21 mouse cellular contexts compared by ENCODE assay signal in the genomic region with DNA sequence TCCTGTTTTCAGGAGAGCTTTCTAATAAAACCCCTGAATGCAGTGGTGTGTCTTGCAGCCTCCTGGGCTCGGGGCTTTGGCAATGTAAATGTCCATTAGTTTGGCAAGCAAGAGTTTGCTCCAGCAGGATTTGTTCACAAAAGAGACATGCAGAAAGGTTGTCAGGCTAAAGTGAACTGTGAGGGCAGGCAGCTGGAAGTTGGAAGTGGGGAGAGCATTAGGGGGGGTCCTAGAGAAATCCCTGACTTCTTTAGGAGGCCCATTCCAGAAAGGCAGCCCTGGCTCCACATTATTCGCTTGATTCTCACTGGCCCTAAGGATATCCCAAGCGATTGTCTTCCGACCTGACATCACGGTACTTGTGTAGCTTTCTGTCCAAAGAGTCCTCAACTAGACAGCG.
DNase-seq lines count a peak whose midpoint lies in the region; ATAC-seq lines count a peak whose summit lies in the region.
"Had no signal": no experiment of that assay in that cellular context is flagged by ENCODE, and none has a peak within 500 bp of the region (broad histone marks: within the 10 kb centered on the region; RNA-seq: fewer than 3 reads in every experiment).

No protein-coding gene starts in this region.

- WGBS in embryonic facial prominence, embryonic 13.5 days, result 59% methylated on average over 6 of the region's 6 CpGs
- WGBS in embryonic facial prominence, embryonic 10.5 days, result 61% methylated on average over 6 of the region's 6 CpGs
- 75% methylated on average over 6 of the region's 6 CpGs for WGBS in heart, embryonic 13.5 days
- 59% methylated on average over 6 of the region's 6 CpGs for WGBS in midbrain, embryonic 10.5 days
- 48% methylated on average over 6 of the region's 6 CpGs for WGBS in midbrain, embryonic 16.5 days

- H3K4me2 ChIP-seq in embryonic facial prominence, embryonic 13.5 days, result no peak overlapping the region
- no peak overlapping the region for H3K4me2 ChIP-seq in heart, embryonic 13.5 days
- no peak overlapping the region for H3K4me2 ChIP-seq in midbrain, embryonic 16.5 days (ENCODE audit: low read length)
- H3K4me2 ChIP-seq: liver, embryonic 15.5 days; midbrain, embryonic 12.5 days had no signal

- H3K36me3 ChIP-seq in embryonic facial prominence, embryonic 13.5 days, result no peaks in the 10 kb centered on the region
- no peaks in the 10 kb centered on the region for H3K36me3 ChIP-seq in embryonic facial prominence, embryonic 10.5 days (replicated peaks)
- H3K36me3 ChIP-seq in heart, embryonic 13.5 days, result no peaks in the 10 kb centered on the region
- no peaks in the 10 kb centered on the region for H3K36me3 ChIP-seq in midbrain, embryonic 10.5 days
- H3K36me3 ChIP-seq in midbrain, embryonic 16.5 days (ENCODE audit: control insufficient read depth, insufficient read depth, low read length), result no peaks in the 10 kb centered on the region
- H3K36me3 ChIP-seq: liver, embryonic 15.5 days; midbrain, embryonic 12.5 days had no signal

- H3K27ac ChIP-seq in embryonic facial prominence, embryonic 13.5 days, result 0 out of 2 replicates have a peak overlapping the region, but pooled peaks have one; percentile 24
- no peak overlapping the region for H3K27ac ChIP-seq in embryonic facial prominence, embryonic 10.5 days (replicated peaks)
- H3K27ac ChIP-seq in heart, embryonic 13.5 days (replicated peaks), result peak overlapping the region; percentile 45
- H3K27ac ChIP-seq in midbrain, embryonic 10.5 days (replicated peaks), result 0 out of 2 replicates have a peak overlapping the region, but pooled peaks have one; percentile 13
- no peak overlapping the region for H3K27ac ChIP-seq in midbrain, embryonic 16.5 days (ENCODE audit: low read length)
- H3K27ac ChIP-seq: liver, embryonic 15.5 days; midbrain, embryonic 12.5 days had no signal

- H3K4me1 ChIP-seq in embryonic facial prominence, embryonic 13.5 days, result peaks cover 39% of the 10 kb centered on the region
- peaks cover 27% of the 10 kb centered on the region for H3K4me1 ChIP-seq in embryonic facial prominence, embryonic 10.5 days
- peaks cover 36% of the 10 kb centered on the region for H3K4me1 ChIP-seq in heart, embryonic 13.5 days
- peaks cover 18% of the 10 kb centered on the region for H3K4me1 ChIP-seq in midbrain, embryonic 10.5 days
- 0 out of 2 replicates have a peak, but pooled peaks cover 3% of the 10 kb centered on the region for H3K4me1 ChIP-seq in midbrain, embryonic 16.5 days (ENCODE audit: control insufficient read depth, insufficient read depth, low read length)
- H3K4me1 ChIP-seq: liver, embryonic 15.5 days had no signal

- H3K4me3 ChIP-seq in embryonic facial prominence, embryonic 13.5 days, result no peak overlapping the region
- no peak overlapping the region for H3K4me3 ChIP-seq in embryonic facial prominence, embryonic 10.5 days
- no peak overlapping the region for H3K4me3 ChIP-seq in heart, embryonic 13.5 days
- H3K4me3 ChIP-seq in midbrain, embryonic 10.5 days, result no peak overlapping the region
- H3K4me3 ChIP-seq in midbrain, embryonic 16.5 days (ENCODE audit: low read depth, low read length), result no peak overlapping the region
- H3K4me3 ChIP-seq: liver, embryonic 15.5 days; midbrain, embryonic 12.5 days had no signal

- H3K9ac ChIP-seq in embryonic facial prominence, embryonic 13.5 days, result 0 out of 2 replicates have a peak overlapping the region, but pooled peaks have one; percentile 22
- peak overlapping the region; percentile 15; the same call in 1 of the 2 replicates for H3K9ac ChIP-seq in heart, embryonic 13.5 days
- H3K9ac ChIP-seq in midbrain, embryonic 16.5 days (ENCODE audit: low read depth, low read length), result no peak overlapping the region
- H3K9ac ChIP-seq: liver, embryonic 15.5 days; midbrain, embryonic 12.5 days had no signal

- no peak for ATAC-seq in embryonic facial prominence, embryonic 13.5 days (ENCODE audit: insufficient number of reproducible peaks, insufficient read depth, low FRiP score, low TSS enrichment, low read depth)
- ATAC-seq in heart, embryonic 13.5 days (ENCODE audit: extremely low read depth, insufficient number of reproducible peaks, low FRiP score, low TSS enrichment), result no peak
- ATAC-seq in midbrain, embryonic 16.5 days, result no peak

- H3K27me3 ChIP-seq in embryonic facial prominence, embryonic 13.5 days, result no peaks in the 10 kb centered on the region
- H3K27me3 ChIP-seq in embryonic facial prominence, embryonic 10.5 days (replicated peaks; ENCODE audit: low read depth, poor library complexity, severe bottlenecking), result peaks cover 33% of the 10 kb centered on the region
- H3K27me3 ChIP-seq in heart, embryonic 13.5 days (replicated peaks), result peaks cover 21% of the 10 kb centered on the region
- H3K27me3 ChIP-seq in midbrain, embryonic 10.5 days (ENCODE audit: low read depth, poor library complexity, severe bottlenecking), result peaks cover 70% of the 10 kb centered on the region
- peaks cover 10% of the 10 kb centered on the region for H3K27me3 ChIP-seq in midbrain, embryonic 16.5 days (ENCODE audit: control insufficient read depth, insufficient read depth, low read depth, low read length)
- H3K27me3 ChIP-seq: CH12.LX; liver, embryonic 15.5 days had no signal

- H3K9me3 ChIP-seq in embryonic facial prominence, embryonic 13.5 days, result no peaks in the 10 kb centered on the region
- H3K9me3 ChIP-seq in embryonic facial prominence, embryonic 10.5 days, result no peaks in the 10 kb centered on the region
- H3K9me3 ChIP-seq in heart, embryonic 13.5 days, result no peaks in the 10 kb centered on the region
- no peaks in the 10 kb centered on the region for H3K9me3 ChIP-seq in midbrain, embryonic 10.5 days (replicated peaks)
- H3K9me3 ChIP-seq in midbrain, embryonic 16.5 days (replicated peaks; ENCODE audit: control insufficient read depth, low read length, poor library complexity, severe bottlenecking), result no peaks in the 10 kb centered on the region
- H3K9me3 ChIP-seq: liver, embryonic 15.5 days; midbrain, embryonic 12.5 days had no signal

- DNase-seq in embryonic facial prominence, embryonic 10.5 days (ENCODE audit: low spot score), result no peak
- DNase-seq in heart, adult 8-10 months (ENCODE audit: low spot score), result no peak
- no peak for DNase-seq in midbrain, embryonic 10.5 days (ENCODE audit: low spot score)
- DNase-seq in lung, postnatal 25 days (ENCODE audit: low spot score), result peak; percentile 24
- no peak for DNase-seq in B cell, adult 2 months
- DNase-seq: adrenal gland, postnatal 36 days; cerebellum, postnatal 10 days; heart, adult 11 months; heart, postnatal 36 days; kidney, adult 18-20 months; kidney, postnatal 25 days; left cerebral cortex, postnatal 4 days; right cerebral cortex, adult 18-20 months; spleen, adult 18-20 months; thymus, postnatal 25 days had no signal

Comparison
In these comparisons a context has a peak if more than half of its experiments do, and no peak if none do; other contexts are left out.
1. H3K27ac ChIP-seq: peak in embryonic facial prominence, embryonic 13.5 days (single experiment), heart, embryonic 13.5 days (single experiment) and midbrain, embryonic 10.5 days (single experiment); none in embryonic facial prominence, embryonic 10.5 days (single experiment) and midbrain, embryonic 16.5 days (single experiment).